Mouse (Mus musculus): Measurements from ENCODE around the gene Crxos.

DNA sequence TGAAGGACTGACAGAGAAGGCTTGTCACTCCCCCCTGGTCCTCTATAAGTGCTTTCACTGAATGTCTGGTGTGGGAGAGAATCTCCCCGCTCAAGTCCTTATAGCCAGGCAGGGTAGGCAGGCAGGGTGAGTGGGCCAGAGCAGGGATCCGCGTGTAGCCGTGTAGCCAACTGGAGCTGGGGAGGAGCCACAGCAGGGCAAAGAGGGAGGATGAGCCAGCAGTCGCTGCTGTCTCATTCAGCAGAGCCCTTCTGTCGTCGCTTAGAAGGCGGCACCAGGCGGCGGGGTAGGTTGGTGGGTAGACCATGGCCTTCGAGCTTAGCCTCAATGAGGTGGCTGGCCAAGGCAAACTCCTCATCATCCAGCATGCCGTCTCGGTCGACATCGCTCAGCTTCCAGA lies 67.6 kb downstream of the Crxos start:
- TF ChIP-seq EP300 (IDR thresholded peaks at IDR 0.05; ENCODE audit: insufficient read depth, low read depth, low read length), result no peak
- TF ChIP-seq CTCF (IDR thresholded peaks at IDR 0.05; ENCODE audit: low read depth, low read length), result no peak
